Mouse (Mus musculus) brain, embryonic 14.5 days (tissue): Measurements from ENCODE around the gene Alk.

ENCODE experiments used
- CTCF ChIP-seq: fragments of 200-500 bp; IDR thresholded peaks from 2 replicates; pipeline ENCODE4 v1.5.1; 2012; ENCODE audit warnings: inconsistent platforms, mild to moderate bottlenecking, moderate library complexity, borderline replicate concordance; ENCODE audit not compliant: insufficient read depth, insufficient read length; ENCODE audit errors: extremely low read depth
- POLR2A ChIP-seq: fragments of 200-500 bp; IDR thresholded peaks from 2 replicates; pipeline ENCODE4 v1.6.1; 2012; ENCODE audit warnings: mild to moderate bottlenecking, inconsistent platforms, borderline replicate concordance; ENCODE audit not compliant: poor library complexity, insufficient read depth, insufficient read length, severe bottlenecking; ENCODE audit errors: extremely low read depth

DNA sequence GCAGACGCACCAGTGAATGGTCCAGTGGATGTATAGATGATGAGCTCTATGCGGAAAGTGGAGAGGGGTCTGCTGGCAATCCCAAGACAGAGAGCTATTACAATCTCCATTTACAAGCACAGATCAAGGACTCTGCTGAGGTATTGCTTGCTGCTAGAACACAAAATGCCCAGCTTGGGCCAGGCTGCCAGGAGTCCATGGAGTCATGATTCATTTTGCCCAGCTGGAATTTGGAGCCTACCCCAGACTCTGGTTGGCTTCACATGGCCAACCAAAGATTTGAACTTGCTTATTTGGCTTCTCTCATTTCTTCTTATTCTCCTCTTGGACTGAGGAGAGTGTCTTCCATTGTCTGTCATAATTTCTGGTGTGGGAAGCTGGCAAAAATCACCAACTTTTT lies 558.8 kb downstream of the Alk start:
- TF ChIP-seq POLR2A (no peak), CTCF (no peak)
